Mouse (Mus musculus): ENCODE measurements around the gene Cpeb4. TPM values are rescaled to one million over a fixed set of nuclear protein-coding genes. Genes with fewer than 3 reads are reported as not detected.

Cpeb4 gene
- polyA plus RNA-seq, 1 experiment = 4.2 TPM

DNA sequence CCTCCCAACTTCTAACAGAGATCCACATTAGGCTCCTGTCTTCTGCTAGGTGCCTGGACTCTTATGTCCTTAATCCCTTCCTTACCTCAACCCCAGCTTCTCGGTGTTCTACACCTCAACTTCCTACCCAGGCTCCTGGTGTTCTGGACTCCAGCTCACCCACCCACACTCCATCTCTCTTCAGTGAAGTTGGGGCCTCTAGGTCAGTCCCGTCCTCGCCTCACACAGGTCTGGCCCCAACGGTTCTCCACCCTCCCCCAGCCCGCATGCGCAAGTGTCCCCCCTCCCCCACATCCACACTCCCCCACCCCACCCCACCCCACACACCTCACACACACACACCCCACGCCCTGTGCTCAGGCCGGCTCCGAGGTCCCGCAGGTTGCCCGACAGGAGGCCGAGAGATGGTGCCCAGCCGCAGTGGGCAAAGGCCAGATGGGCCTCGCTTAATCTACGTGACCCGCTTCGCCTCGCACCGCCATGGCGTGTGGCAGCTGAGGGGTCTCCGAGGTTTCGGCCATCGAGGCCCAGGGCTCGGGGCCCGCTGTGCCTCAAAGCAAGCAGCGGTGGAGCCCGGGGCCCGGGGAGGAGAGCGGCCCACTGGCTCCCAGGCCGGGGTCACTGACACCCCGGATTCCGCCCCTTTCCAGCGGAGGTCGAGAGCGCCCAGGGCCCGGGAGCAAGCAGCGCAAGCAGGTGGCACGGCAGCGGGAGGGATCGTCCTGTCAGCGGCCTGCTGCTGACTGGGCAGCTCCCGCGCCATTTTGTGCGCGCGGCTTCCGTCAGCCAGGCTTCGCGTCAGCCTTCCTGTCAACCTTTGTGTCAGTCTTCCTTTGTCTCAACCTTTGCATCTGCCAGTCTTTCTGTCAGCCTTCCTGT lies 93.5 kb downstream of the Cpeb4 start, which contains the start of gene 4930524B15Rik:
Gene 4930524B15Rik (plus strand): TSS at position 337 of the 879 bp plus-strand sequence.
- H3K79me2 ChIP-seq (ENCODE audit: control insufficient read depth, insufficient read depth) = no peaks in the 10 kb centered on the region
- no peak for TF ChIP-seq POLR2AphosphoS2 (IDR thresholded peaks at IDR 0.05; ENCODE audit: insufficient read length, low read depth)
- TF ChIP-seq USF1 (IDR thresholded peaks at IDR 0.05; ENCODE audit: low read depth) = no peak
- no peak for TF ChIP-seq REST (IDR thresholded peaks at IDR 0.05; ENCODE audit: insufficient read depth, insufficient read length)
- no peak for TF ChIP-seq TCF12 (IDR thresholded peaks at IDR 0.05; ENCODE audit: insufficient read depth, poor library complexity, severe bottlenecking)
- no peak for TF ChIP-seq TCF3 (IDR thresholded peaks at IDR 0.05; ENCODE audit: insufficient read length, low read depth)
- no peak for TF ChIP-seq SRF (IDR thresholded peaks at IDR 0.05; ENCODE audit: control insufficient read depth, insufficient read length, low read depth)
- no peak for TF ChIP-seq MYOG (IDR thresholded peaks at IDR 0.05; ENCODE audit: control insufficient read depth in 1 of 3, insufficient read depth in 1 of 3, insufficient read length in 2 of 3, low read depth in 2 of 3)
- TF ChIP-seq E2F4 (IDR thresholded peaks at IDR 0.05; ENCODE audit: insufficient read depth) = no peak
- no peak for TF ChIP-seq MAX (IDR thresholded peaks at IDR 0.05; ENCODE audit: low read depth)
- no peak for TF ChIP-seq POLR2A (IDR thresholded peaks at IDR 0.05; ENCODE audit: insufficient read length, low read depth)
- TF ChIP-seq CEBPB (IDR thresholded peaks at IDR 0.05; ENCODE audit: insufficient read depth, poor library complexity, severe bottlenecking) = no peak
- no peak for TF ChIP-seq MYOD1 (IDR thresholded peaks at IDR 0.05; ENCODE audit: control insufficient read depth in 1 of 3, insufficient read length in 2 of 3, low read depth in 2 of 3)
- no peak within 1 kb of the TSS for H3ac ChIP-seq (ENCODE audit: control insufficient read depth, insufficient read length)
- H3K4me3 ChIP-seq = no peak within 1 kb of the TSS
- H3K36me3 ChIP-seq (ENCODE audit: control insufficient read depth, insufficient read depth) = no peaks in the 10 kb centered on the region
- H3K4me2 ChIP-seq (ENCODE audit: low read depth) = no peak within 1 kb of the TSS
- H3K27me3 ChIP-seq (ENCODE audit: control insufficient read depth, insufficient read depth, insufficient read length) = no peaks in the 10 kb centered on the region

DNA sequence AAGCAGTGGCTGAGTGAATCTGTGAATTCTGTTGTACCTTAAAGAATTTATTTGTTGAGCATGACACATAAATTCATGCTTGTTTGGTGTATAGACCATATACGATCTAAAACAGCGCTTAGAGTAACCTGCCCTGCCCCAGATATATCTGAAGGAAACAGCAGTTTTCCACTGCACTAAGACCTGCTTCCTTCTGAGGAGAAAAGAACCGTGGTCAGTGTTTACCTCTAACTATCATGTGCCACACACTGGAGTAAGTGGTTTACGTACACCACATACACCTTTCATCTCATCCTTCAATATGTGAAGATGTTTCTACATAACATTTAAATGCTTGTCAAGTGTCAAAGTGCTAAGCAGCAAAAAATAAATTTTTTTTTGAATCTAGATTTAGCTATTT lies 102.1 kb downstream of the Cpeb4 start:
- H3K36me3 ChIP-seq (ENCODE audit: control insufficient read depth, insufficient read depth) = no peaks in the 10 kb centered on the region
- no peak overlapping the region for H3ac ChIP-seq (ENCODE audit: control insufficient read depth, insufficient read length)
- no peak for TF ChIP-seq SRF (IDR thresholded peaks at IDR 0.05; ENCODE audit: control insufficient read depth, insufficient read length, low read depth)
- no peak for TF ChIP-seq POLR2A (IDR thresholded peaks at IDR 0.05; ENCODE audit: insufficient read length, low read depth)
- no peak for TF ChIP-seq REST (IDR thresholded peaks at IDR 0.05; ENCODE audit: insufficient read depth, insufficient read length)
- TF ChIP-seq MAX (IDR thresholded peaks at IDR 0.05; ENCODE audit: low read depth) = no peak
- no peak for TF ChIP-seq TCF12 (IDR thresholded peaks at IDR 0.05; ENCODE audit: insufficient read depth, poor library complexity, severe bottlenecking)
- no peak for TF ChIP-seq E2F4 (IDR thresholded peaks at IDR 0.05; ENCODE audit: insufficient read depth)
- no peak for TF ChIP-seq MYOG (IDR thresholded peaks at IDR 0.05; ENCODE audit: control insufficient read depth in 1 of 3, insufficient read depth in 1 of 3, insufficient read length in 2 of 3, low read depth in 2 of 3)
- TF ChIP-seq USF1 (IDR thresholded peaks at IDR 0.05; ENCODE audit: low read depth) = no peak
- no peak for TF ChIP-seq POLR2AphosphoS2 (IDR thresholded peaks at IDR 0.05; ENCODE audit: insufficient read length, low read depth)
- TF ChIP-seq CEBPB (IDR thresholded peaks at IDR 0.05; ENCODE audit: insufficient read depth, poor library complexity, severe bottlenecking) = no peak
- no peak for TF ChIP-seq TCF3 (IDR thresholded peaks at IDR 0.05; ENCODE audit: insufficient read length, low read depth)
- no peak for TF ChIP-seq MYOD1 (IDR thresholded peaks at IDR 0.05; ENCODE audit: control insufficient read depth in 1 of 3, insufficient read length in 2 of 3, low read depth in 2 of 3)
- H3K79me2 ChIP-seq (ENCODE audit: control insufficient read depth, insufficient read depth) = no peaks in the 10 kb centered on the region
- H3K4me3 ChIP-seq = no peak overlapping the region
- no peak overlapping the region for H3K4me2 ChIP-seq (ENCODE audit: low read depth)
- H3K27me3 ChIP-seq (ENCODE audit: control insufficient read depth, insufficient read depth, insufficient read length) = no peaks in the 10 kb centered on the region

DNA sequence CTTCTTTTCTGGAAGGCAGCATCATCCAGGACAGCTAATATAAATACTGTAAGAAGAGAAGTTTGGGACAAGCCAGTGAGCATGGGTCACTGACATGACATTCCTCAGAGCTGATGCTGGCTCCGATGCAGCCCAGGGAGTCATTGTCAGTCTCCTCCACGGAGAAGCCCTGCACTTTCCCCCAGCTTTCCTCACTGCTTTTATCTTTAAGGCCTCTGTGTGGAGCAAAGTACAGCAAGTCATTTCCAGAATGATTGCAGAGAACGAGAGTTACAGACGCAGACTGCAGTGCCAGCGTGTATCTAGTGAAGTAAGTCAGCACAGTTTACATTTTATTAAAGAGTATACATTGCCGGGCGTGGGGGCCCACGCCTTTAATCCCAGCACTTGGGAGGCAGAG lies 102.8 kb downstream of the Cpeb4 start:
- no peak overlapping the region for H3K4me3 ChIP-seq
- no peak overlapping the region for H3ac ChIP-seq (ENCODE audit: control insufficient read depth, insufficient read length)
- H3K79me2 ChIP-seq (ENCODE audit: control insufficient read depth, insufficient read depth) = no peaks in the 10 kb centered on the region
- no peak overlapping the region for H3K4me2 ChIP-seq (ENCODE audit: low read depth)
- H3K36me3 ChIP-seq (ENCODE audit: control insufficient read depth, insufficient read depth) = no peaks in the 10 kb centered on the region
- TF ChIP-seq MAX (IDR thresholded peaks at IDR 0.05; ENCODE audit: low read depth) (no peak), MYOG (IDR thresholded peaks at IDR 0.05; ENCODE audit: control insufficient read depth in 1 of 3, insufficient read depth in 1 of 3, insufficient read length in 2 of 3, low read depth in 2 of 3) (no peak)
- no peaks in the 10 kb centered on the region for H3K27me3 ChIP-seq (ENCODE audit: control insufficient read depth, insufficient read depth, insufficient read length)

DNA sequence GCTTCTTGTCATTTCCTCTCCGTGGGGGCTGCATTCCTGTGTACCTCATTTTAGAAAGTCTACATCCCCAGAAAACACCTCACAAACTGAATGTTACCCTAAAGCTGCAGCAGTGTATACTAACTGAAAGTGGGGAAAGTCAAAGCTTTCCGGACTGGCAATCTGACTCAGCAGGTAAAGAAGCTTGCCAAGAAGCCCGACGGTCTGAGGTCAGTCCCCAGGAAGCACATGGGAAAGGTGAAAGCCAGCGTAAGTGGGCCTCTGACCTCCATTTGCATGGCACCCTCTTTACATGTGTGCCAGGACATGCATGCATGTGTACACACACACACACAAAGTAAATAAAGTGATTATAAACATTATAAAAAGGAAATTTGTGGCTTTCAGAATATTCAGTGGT lies 103.7 kb downstream of the Cpeb4 start:
- Histone ChIP-seq H3ac (ENCODE audit: control insufficient read depth, insufficient read length) (no peak overlapping the region), H3K4me3 (no peak overlapping the region), H3K79me2 (ENCODE audit: control insufficient read depth, insufficient read depth) (no peaks in the 10 kb centered on the region), H3K36me3 (ENCODE audit: control insufficient read depth, insufficient read depth) (no peaks in the 10 kb centered on the region), H3K27me3 (ENCODE audit: control insufficient read depth, insufficient read depth, insufficient read length) (no peaks in the 10 kb centered on the region), H3K4me2 (ENCODE audit: low read depth) (no peak overlapping the region)
- TF ChIP-seq USF1 (IDR thresholded peaks at IDR 0.05; ENCODE audit: low read depth) (no peak), SRF (IDR thresholded peaks at IDR 0.05; ENCODE audit: control insufficient read depth, insufficient read length, low read depth) (no peak), REST (IDR thresholded peaks at IDR 0.05; ENCODE audit: insufficient read depth, insufficient read length) (no peak), TCF12 (IDR thresholded peaks at IDR 0.05; ENCODE audit: insufficient read depth, poor library complexity, severe bottlenecking) (no peak), POLR2AphosphoS2 (IDR thresholded peaks at IDR 0.05; ENCODE audit: insufficient read length, low read depth) (no peak), TCF3 (IDR thresholded peaks at IDR 0.05; ENCODE audit: insufficient read length, low read depth) (no peak), E2F4 (IDR thresholded peaks at IDR 0.05; ENCODE audit: insufficient read depth) (no peak), MAX (IDR thresholded peaks at IDR 0.05; ENCODE audit: low read depth) (no peak), MYOG (IDR thresholded peaks at IDR 0.05; ENCODE audit: control insufficient read depth in 1 of 3, insufficient read depth in 1 of 3, insufficient read length in 2 of 3, low read depth in 2 of 3) (no peak), POLR2A (IDR thresholded peaks at IDR 0.05; ENCODE audit: insufficient read length, low read depth) (no peak), MYOD1 (IDR thresholded peaks at IDR 0.05; ENCODE audit: control insufficient read depth in 1 of 3, insufficient read length in 2 of 3, low read depth in 2 of 3) (no peak), CEBPB (IDR thresholded peaks at IDR 0.05; ENCODE audit: insufficient read depth, poor library complexity, severe bottlenecking) (no peak)

Data from myocyte (in vitro differentiated cells).